In genomic region chr17:30128456-30128855, GRCm38 (mm10) we compare ENCODE assay signal across 28 mouse cellular contexts.
A peak's percentile ranks its signal among the peaks of the same experiment; 100 is the strongest.
DNase-seq lines count a peak whose midpoint lies in the region; ATAC-seq and TF ChIP-seq lines count a peak whose summit lies in the region.
"Had no signal": no experiment of that assay in that cellular context is flagged by ENCODE, and none has a peak within 500 bp of the region (broad histone marks: within the 10 kb centered on the region; RNA-seq: fewer than 3 reads in every experiment).

No protein-coding gene starts in this region.

- H3K4me3 ChIP-seq in forebrain, embryonic 12.5 days (replicated peaks) = no peak overlapping the region
- no peak overlapping the region for H3K4me3 ChIP-seq in forebrain, embryonic 10.5 days
- no peak overlapping the region for H3K4me3 ChIP-seq in midbrain, embryonic 15.5 days
- H3K4me3 ChIP-seq in midbrain, postnatal 0 days (ENCODE audit: low read depth, low read length) = no peak overlapping the region
- no peak overlapping the region for H3K4me3 ChIP-seq in forebrain, embryonic 15.5 days
- H3K4me3 ChIP-seq: embryonic facial prominence, embryonic 13.5 days; heart, embryonic 10.5 days; heart, embryonic 15.5 days; limb, embryonic 13.5 days; liver, embryonic 12.5 days; myocyte; neural tube, embryonic 13.5 days had no signal

- no peak for DNase-seq in forebrain, embryonic 10.5 days (ENCODE audit: extremely low spot score, low spot score)
- no peak for DNase-seq in midbrain, postnatal 0 days (ENCODE audit: low spot score)
- DNase-seq in naive thymus-derived CD4-positive, alpha-beta T cell, adult 2 months (ENCODE audit: low read depth) = peak; percentile 73
- DNase-seq in cerebellum, postnatal 14 days = no peak
- DNase-seq in right cerebral cortex, postnatal 25 days = no peak
- DNase-seq: adrenal gland, adult 8-10 months; cerebellum, adult 11 months; cerebellum, adult 9-11 months; gastrocnemius, postnatal 10 days; kidney, postnatal 14 days; liver, postnatal 0 days; lung, postnatal 4 days; right cerebral cortex, postnatal 14 days; spleen, adult 18-20 months; thymus, postnatal 14 days had no signal

- no peak overlapping the region for H3K9ac ChIP-seq in forebrain, embryonic 12.5 days
- no peak overlapping the region for H3K9ac ChIP-seq in midbrain, embryonic 15.5 days
- H3K9ac ChIP-seq in midbrain, postnatal 0 days (replicated peaks; ENCODE audit: low read length, poor library complexity, severe bottlenecking) = no peak overlapping the region
- H3K9ac ChIP-seq in forebrain, embryonic 15.5 days (replicated peaks) = no peak overlapping the region
- H3K9ac ChIP-seq: embryonic facial prominence, embryonic 13.5 days; heart, embryonic 15.5 days; limb, embryonic 13.5 days; liver, embryonic 12.5 days; liver, postnatal 0 days; neural tube, embryonic 13.5 days had no signal

- no peak overlapping the region for H3K4me2 ChIP-seq in forebrain, embryonic 12.5 days
- H3K4me2 ChIP-seq in midbrain, embryonic 15.5 days = no peak overlapping the region
- no peak overlapping the region for H3K4me2 ChIP-seq in midbrain, postnatal 0 days (ENCODE audit: low read depth, low read length, poor library complexity, severe bottlenecking)
- H3K4me2 ChIP-seq in forebrain, embryonic 15.5 days (replicated peaks) = no peak overlapping the region
- H3K4me2 ChIP-seq: embryonic facial prominence, embryonic 13.5 days; heart, embryonic 15.5 days; limb, embryonic 13.5 days; liver, embryonic 12.5 days; neural tube, embryonic 13.5 days had no signal

- H3K9me3 ChIP-seq in forebrain, embryonic 12.5 days = no peaks in the 10 kb centered on the region
- H3K9me3 ChIP-seq in forebrain, embryonic 10.5 days = no peaks in the 10 kb centered on the region
- no peaks in the 10 kb centered on the region for H3K9me3 ChIP-seq in midbrain, embryonic 15.5 days
- no peaks in the 10 kb centered on the region for H3K9me3 ChIP-seq in midbrain, postnatal 0 days (ENCODE audit: low read length)
- H3K9me3 ChIP-seq in forebrain, embryonic 15.5 days = no peaks in the 10 kb centered on the region
- H3K9me3 ChIP-seq: embryonic facial prominence, embryonic 13.5 days; heart, embryonic 10.5 days; heart, embryonic 15.5 days; limb, embryonic 13.5 days; liver, embryonic 12.5 days; neural tube, embryonic 13.5 days had no signal

- ATAC-seq in forebrain, embryonic 12.5 days (ENCODE audit: low FRiP score) = peak; percentile 46; the same call in 1 of the 2 replicates
- no peak for ATAC-seq in midbrain, embryonic 15.5 days (replicated peaks)
- ATAC-seq in midbrain, postnatal 0 days (ENCODE audit: low FRiP score) = no peak
- ATAC-seq in forebrain, embryonic 15.5 days (replicated peaks) = 0 out of 2 replicates have a peak, but pooled peaks have one; percentile 53
- ATAC-seq: hindbrain, embryonic 16.5 days; intestine, embryonic 16.5 days; liver, embryonic 12.5 days; liver, postnatal 0 days; midbrain, embryonic 16.5 days had no signal

- no peak for TF ChIP-seq CTCF in midbrain, postnatal 0 days (IDR thresholded peaks at IDR 0.05)

- H3K27ac ChIP-seq in forebrain, embryonic 12.5 days = 0 out of 2 replicates have a peak overlapping the region, but pooled peaks have one; percentile 46
- H3K27ac ChIP-seq in forebrain, embryonic 10.5 days = no peak overlapping the region
- H3K27ac ChIP-seq in midbrain, embryonic 15.5 days = peak overlapping the region; percentile 3; the same call in 1 of the 2 replicates
- H3K27ac ChIP-seq in midbrain, postnatal 0 days (ENCODE audit: low read depth, low read length) = no peak overlapping the region
- peak overlapping the region; percentile 63 for H3K27ac ChIP-seq in forebrain, embryonic 15.5 days (replicated peaks)
- H3K27ac ChIP-seq: embryonic facial prominence, embryonic 13.5 days; heart, embryonic 10.5 days; heart, embryonic 15.5 days; limb, embryonic 13.5 days; liver, embryonic 12.5 days; neural tube, embryonic 13.5 days had no signal

- no peaks in the 10 kb centered on the region for H3K27me3 ChIP-seq in forebrain, embryonic 12.5 days
- no peaks in the 10 kb centered on the region for H3K27me3 ChIP-seq in forebrain, embryonic 10.5 days (ENCODE audit: poor library complexity, severe bottlenecking)
- no peaks in the 10 kb centered on the region for H3K27me3 ChIP-seq in midbrain, embryonic 15.5 days (replicated peaks)
- H3K27me3 ChIP-seq in midbrain, postnatal 0 days (ENCODE audit: insufficient read depth, low read length) = no peaks in the 10 kb centered on the region
- H3K27me3 ChIP-seq in forebrain, embryonic 15.5 days = no peaks in the 10 kb centered on the region
- H3K27me3 ChIP-seq: embryonic facial prominence, embryonic 13.5 days; heart, embryonic 15.5 days; limb, embryonic 13.5 days; liver, embryonic 12.5 days; neural tube, embryonic 13.5 days had no signal

- H3K4me1 ChIP-seq in forebrain, embryonic 12.5 days = peaks cover 28% of the 10 kb centered on the region
- H3K4me1 ChIP-seq in forebrain, embryonic 10.5 days = peaks cover 12% of the 10 kb centered on the region
- H3K4me1 ChIP-seq in midbrain, embryonic 15.5 days = peaks cover 21% of the 10 kb centered on the region
- no peaks in the 10 kb centered on the region for H3K4me1 ChIP-seq in midbrain, postnatal 0 days (ENCODE audit: insufficient read depth, low read length)
- H3K4me1 ChIP-seq in forebrain, embryonic 15.5 days = peaks cover 32% of the 10 kb centered on the region

- H3K36me3 ChIP-seq in forebrain, embryonic 12.5 days (replicated peaks) = peaks cover 3% of the 10 kb centered on the region; the same call in 1 of the 2 replicates
- H3K36me3 ChIP-seq in forebrain, embryonic 10.5 days (replicated peaks) = peaks cover 27% of the 10 kb centered on the region
- H3K36me3 ChIP-seq in midbrain, embryonic 15.5 days (replicated peaks) = no peaks in the 10 kb centered on the region
- no peaks in the 10 kb centered on the region for H3K36me3 ChIP-seq in midbrain, postnatal 0 days (ENCODE audit: insufficient read depth, low read length)
- H3K36me3 ChIP-seq in forebrain, embryonic 15.5 days = no peaks in the 10 kb centered on the region
- H3K36me3 ChIP-seq: heart, embryonic 10.5 days; heart, embryonic 15.5 days; limb, embryonic 13.5 days; liver, embryonic 12.5 days; neural tube, embryonic 13.5 days had no signal

- WGBS in forebrain, embryonic 12.5 days = 67% methylated on average over 6 of the region's 6 CpGs
- WGBS in forebrain, embryonic 10.5 days = 93% methylated on average over 6 of the region's 6 CpGs
- 72% methylated on average over 6 of the region's 6 CpGs for WGBS in midbrain, embryonic 15.5 days
- WGBS in midbrain, postnatal 0 days = 80% methylated on average over 6 of the region's 6 CpGs
- WGBS in forebrain, embryonic 15.5 days = 44% methylated on average over 6 of the region's 6 CpGs

Comparison
In these comparisons a context has a peak if more than half of its experiments do, and no peak if none do; other contexts are left out.
1. H3K27ac ChIP-seq: peak in forebrain, embryonic 12.5 days (single experiment), midbrain, embryonic 15.5 days (single experiment) and forebrain, embryonic 15.5 days (single experiment); none in forebrain, embryonic 10.5 days (single experiment) and midbrain, postnatal 0 days (single experiment).
2. ATAC-seq: peak in forebrain, embryonic 12.5 days (single experiment) and forebrain, embryonic 15.5 days (single experiment); none in midbrain, embryonic 15.5 days (single experiment) and midbrain, postnatal 0 days (single experiment).